Mouse (Mus musculus) lung, adult 2 months (tissue): Measurements from ENCODE around the gene Kdm2b. TPM values are rescaled to one million over a fixed set of nuclear protein-coding genes. Genes with fewer than 3 reads are reported as not detected.
"Not testable (repeated sequence)": the region's sequence is repeated elsewhere in the genome, so short reads cannot be mapped to it uniquely, and the experiment has no call there.

ENCODE experiments used
- DNase-seq: peaks from one replicate; pipeline ENCODE4 v3.0.0; 2022
- H3K4me1 ChIP-seq: fragments of 200-500 bp; 2 replicates; pipeline ENCODE4 v1.6.1; 2011; ENCODE audit warnings: low read length; ENCODE audit not compliant: control insufficient read depth, insufficient read depth
- H3K4me3 ChIP-seq: fragments of 200-500 bp; replicated peaks from 2 replicates; pipeline ENCODE3; 2011; ENCODE audit warnings: low read depth, mild to moderate bottlenecking, control low read depth, low read length; ENCODE audit errors: extremely low read depth
- CTCF ChIP-seq: fragments of 200-500 bp; IDR thresholded peaks from 2 replicates; pipeline ENCODE4 v1.5.1; 2011; ENCODE audit warnings: mild to moderate bottlenecking, low read length, control low read depth; ENCODE audit not compliant: insufficient read depth
- POLR2A ChIP-seq: fragments of 200-500 bp; IDR thresholded peaks from 2 replicates; pipeline ENCODE4 v1.6.1; 2011; ENCODE audit warnings: low read depth, mild to moderate bottlenecking, control low read depth, low read length, borderline replicate concordance; ENCODE audit errors: extremely low read depth
- WGBS: fragments of 180-500 bp; shearing (Covaris S2); methylation state at CpG from one replicate; pipeline ENCODE4 v1.1.7; 2018; 5-methylcytosine and 5-hydroxymethylcytosine counted together
- polyA plus RNA-seq: library from polyadenylated mRNA; depleted of rRNA; stranded (reverse); fragments of >200 nt; gene quantifications from 2 replicates; pipeline ENCODE4 v1.2.3, GENCODE M21; 2012

Gene Kdm2b
- polyA plus RNA-seq, 1 experiment: 20.1 TPM

- no peak overlapping the region for H3K4me3 ChIP-seq
- peaks cover 4% of the 10 kb centered on the region; the same call in 1 of the 2 replicates for H3K4me1 ChIP-seq
- WGBS: 85% methylated on average over 8 of the region's 8 CpGs
- TF ChIP-seq POLR2A (no peak), CTCF (no peak)
- no peak for DNase-seq
These were observed 3.5 kb downstream of the Kdm2b start for GRCm38 (mm10) chr5:122986091-122986493.

GRCm38 (mm10) chr5:122985276-122985675 is 4.3 kb downstream of the Kdm2b start:
- TF ChIP-seq POLR2A: no peak
- TF ChIP-seq CTCF: no peak
- 90% methylated on average over 3 of the region's 3 CpGs for WGBS

GRCm38 (mm10) chr5:122984483-122984882 is 5.1 kb downstream of the Kdm2b start:
- Histone ChIP-seq H3K4me1 (0 out of 2 replicates have a peak, but pooled peaks cover 4% of the 10 kb centered on the region), H3K4me3 (no peak overlapping the region)
- WGBS: 96% methylated on average over 5 of the region's 5 CpGs
- TF ChIP-seq CTCF: no peak
- TF ChIP-seq POLR2A: no peak
- no peak for DNase-seq

More at GRCm38 (mm10) chr5:122985276-122985675, 4.3 kb downstream of the Kdm2b start:
- no peak for DNase-seq
- Histone ChIP-seq H3K4me1 (peaks cover 4% of the 10 kb centered on the region; the same call in 1 of the 2 replicates), H3K4me3 (no peak overlapping the region)

GRCm38 (mm10) chr5:122978970-122979369 is 10.7 kb downstream of the Kdm2b start:
- peaks cover 7% of the 10 kb centered on the region; the same call in 1 of the 2 replicates for H3K4me1 ChIP-seq
- no peak for TF ChIP-seq CTCF
- no peak for TF ChIP-seq POLR2A
- no peak overlapping the region for H3K4me3 ChIP-seq
- DNase-seq: no peak
- WGBS: 41% methylated on average over 8 of the region's 8 CpGs

GRCm38 (mm10) chr5:122974701-122975100 is 14.9 kb downstream of the Kdm2b start:
- 95% methylated on average over 4 of the region's 4 CpGs for WGBS
- DNase-seq, H3K4me3 ChIP-seq, H3K4me1 ChIP-seq: not testable (repeated sequence)

- Histone ChIP-seq H3K4me3 (no peak overlapping the region), H3K4me1 (no peaks in the 10 kb centered on the region)
- DNase-seq: no peak
- WGBS: 85% methylated on average over 9 of the region's 9 CpGs
- no peak for TF ChIP-seq POLR2A
- TF ChIP-seq CTCF: no peak
These were observed 17.5 kb downstream of the Kdm2b start for GRCm38 (mm10) chr5:122972116-122972515.

- Histone ChIP-seq H3K4me3 (no peak overlapping the region), H3K4me1 (no peaks in the 10 kb centered on the region)
- no peak for DNase-seq
- WGBS: 92% methylated on average over 4 of the region's 4 CpGs
- TF ChIP-seq POLR2A (no peak), CTCF (no peak)
These were observed 18.2 kb downstream of the Kdm2b start for GRCm38 (mm10) chr5:122971438-122971837.

GRCm38 (mm10) chr5:122970056-122970455 is 19.6 kb downstream of the Kdm2b start:
- WGBS: 74% methylated on average over 5 of the region's 5 CpGs
- TF ChIP-seq CTCF (no peak), POLR2A (no peak)
- DNase-seq: no peak

GRCm38 (mm10) chr5:122968322-122968721 is 21.3 kb downstream of the Kdm2b start:
- DNase-seq: peak; percentile 76
- WGBS: 15% methylated on average over 4 of the region's 4 CpGs
- Histone ChIP-seq H3K4me1 (no peaks in the 10 kb centered on the region), H3K4me3 (no peak overlapping the region)
- TF ChIP-seq POLR2A (no peak), CTCF (peak; percentile 95)

More at GRCm38 (mm10) chr5:122970056-122970455, 19.6 kb downstream of the Kdm2b start:
- Histone ChIP-seq H3K4me1 (no peaks in the 10 kb centered on the region), H3K4me3 (no peak overlapping the region)

GRCm38 (mm10) chr5:122965427-122965826 is 24.2 kb downstream of the Kdm2b start:
- H3K4me1 ChIP-seq: no peaks in the 10 kb centered on the region
- no peak for DNase-seq
- 56% methylated on average over 11 of the region's 11 CpGs for WGBS
- no peak overlapping the region for H3K4me3 ChIP-seq
- no peak for TF ChIP-seq POLR2A
- TF ChIP-seq CTCF: no peak
